Mouse (Mus musculus) activated CD4-positive, CD25-positive, alpha-beta regulatory T cell, adult 4 months (primary cell): Measurements from ENCODE around the gene Tm4sf19. TPM values are rescaled to one million over a fixed set of nuclear protein-coding genes. Genes with fewer than 3 reads are reported as not detected.
A peak's percentile ranks its signal among the peaks of the same experiment; 100 is the strongest.
"Not testable (repeated sequence)": the region's sequence is repeated elsewhere in the genome, so short reads cannot be mapped to it uniquely, and the experiment has no call there.

Source experiments
- ATAC-seq: one replicate; pipeline ENCODE4 v1.8.0; 2017
- polyA plus RNA-seq, 2 experiments: library from polyadenylated mRNA; unstranded; fragments of 100-300 nt; shearing (Covaris generic); gene quantifications; one replicate each; pipeline ENCODE4 v1.2.1; 2017

Tm4sf19 gene
- polyA plus RNA-seq, 2 experiments from 2014 or later, result not detected

DNA sequence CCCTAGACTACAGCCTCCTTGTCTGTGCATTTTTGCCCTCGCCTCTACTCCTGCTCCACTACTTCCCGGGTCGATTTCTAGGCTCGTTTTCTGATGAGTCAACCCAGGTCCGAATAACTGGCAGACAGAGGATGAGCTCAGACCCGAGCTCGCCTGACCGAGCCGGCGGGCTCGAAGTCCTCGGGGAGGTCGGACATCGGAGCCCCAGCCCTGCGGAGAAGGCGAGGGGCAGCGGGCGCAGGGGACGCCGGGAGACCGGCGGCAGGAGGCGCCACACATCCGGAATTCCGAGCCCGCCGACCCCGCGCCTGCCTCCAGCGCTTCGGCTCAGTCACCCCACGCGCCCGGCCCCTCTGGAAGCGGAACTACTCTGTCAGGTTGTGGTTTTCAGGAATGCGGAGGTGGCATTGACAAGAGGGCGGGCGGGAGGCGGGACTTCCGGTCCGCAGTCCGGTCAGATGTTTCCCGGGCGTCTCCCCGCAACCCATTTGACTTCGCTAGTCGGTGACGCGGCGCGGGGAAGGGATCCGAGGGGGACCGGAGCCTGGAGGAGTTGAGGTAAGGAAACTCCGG, 30.3 kb downstream of the Tm4sf19 start, which contains the start of gene Pcyt1a:
TSS of gene Pcyt1a (plus strand) at position 448 of the 573 bp plus-strand sequence.
- peak; percentile 67 for ATAC-seq

- peak; percentile 30 for ATAC-seq
Observed at GRCm38 (mm10) chr16:32431047-32431591, 30.8 kb downstream of the Tm4sf19 start.

DNA sequence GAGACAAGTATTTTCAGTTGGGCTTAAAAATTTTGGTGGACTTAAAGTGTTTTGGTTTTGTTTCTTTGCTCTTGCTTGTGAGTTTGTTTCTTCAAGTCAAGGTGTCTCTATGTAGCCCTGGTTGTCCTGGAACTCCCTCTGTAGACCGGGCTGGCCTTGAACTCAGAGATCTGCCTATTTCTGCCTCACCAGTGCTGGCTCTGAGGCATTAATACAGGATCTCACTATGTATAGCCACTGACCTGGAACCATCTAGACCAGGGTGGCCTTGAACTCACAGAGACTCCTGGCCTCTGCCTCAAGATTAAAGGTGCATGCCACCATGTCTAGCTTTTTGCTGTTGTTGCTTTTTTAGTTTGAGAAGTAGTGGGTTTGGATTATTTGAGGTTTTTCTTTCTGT, 31.6 kb downstream of the Tm4sf19 start:
- no peak for ATAC-seq

- ATAC-seq, result no peak
Observed at GRCm38 (mm10) chr16:32433138-32433537, 32.8 kb downstream of the Tm4sf19 start.

- ATAC-seq, result peak; percentile 6
Observed at GRCm38 (mm10) chr16:32434066-32434465, 33.8 kb downstream of the Tm4sf19 start.

DNA sequence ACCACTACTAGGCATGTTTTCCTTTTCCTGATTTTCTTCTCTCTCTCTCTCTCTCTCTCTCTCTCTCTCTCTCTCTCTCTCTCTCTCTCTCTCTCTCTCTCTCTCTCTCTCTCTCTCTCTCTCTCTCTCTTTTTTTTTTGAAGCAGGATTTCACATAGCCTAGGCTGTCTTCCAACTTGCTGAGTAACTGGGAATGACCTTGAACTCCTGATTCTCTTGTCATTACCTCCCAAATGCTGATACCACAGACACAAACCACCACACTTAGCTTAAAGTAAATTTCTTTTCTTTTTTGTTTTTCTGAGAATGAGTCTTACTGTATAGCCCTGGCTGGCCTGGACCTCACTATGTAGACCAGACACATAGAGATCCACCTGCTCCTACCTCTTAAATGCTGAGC, 34.4 kb downstream of the Tm4sf19 start:
- no peak for ATAC-seq

DNA sequence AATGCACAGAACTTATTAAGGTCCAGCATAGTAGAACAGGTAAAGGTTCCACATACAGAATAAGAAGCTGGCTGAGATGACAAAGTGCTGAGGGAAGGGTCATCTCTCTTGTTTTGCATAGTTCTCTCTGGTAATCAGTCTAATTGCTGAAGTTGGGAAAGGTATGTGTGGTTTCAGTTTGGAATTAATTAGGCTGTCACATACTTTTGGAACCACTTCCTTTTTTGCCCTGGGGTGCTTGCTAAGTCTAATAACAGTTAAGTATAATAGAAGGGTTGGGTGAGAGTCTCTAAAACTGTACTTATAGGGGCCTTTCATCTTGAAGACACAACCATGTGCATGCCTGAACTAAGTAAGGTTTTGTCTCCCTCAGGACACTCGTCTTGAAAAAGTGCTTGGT, 36.4 kb downstream of the Tm4sf19 start:
- no peak for ATAC-seq

GRCm38 (mm10) chr16:32437266-32437665, 37.0 kb downstream of the Tm4sf19 start:
- no peak for ATAC-seq

DNA sequence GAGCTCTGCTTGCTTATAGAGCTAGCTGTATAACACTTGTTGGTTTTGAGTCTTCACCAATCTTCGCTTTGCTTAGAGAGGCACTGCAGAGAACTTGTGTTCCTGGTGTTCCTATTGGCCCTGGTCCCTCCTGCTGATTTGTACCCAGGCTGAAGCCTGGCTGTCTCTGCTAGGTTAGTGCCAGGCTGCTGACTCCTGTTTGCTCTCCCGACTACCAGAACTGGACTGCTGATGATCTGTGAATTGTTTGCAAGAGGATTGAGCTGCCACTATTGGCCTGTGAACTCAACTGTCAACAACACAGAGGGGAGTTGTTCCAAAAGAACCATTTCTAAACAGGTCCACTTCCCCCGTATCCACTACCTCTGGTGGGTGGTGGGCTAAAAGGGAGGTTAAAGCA, 41.1 kb downstream of the Tm4sf19 start:
- ATAC-seq, result no peak

DNA sequence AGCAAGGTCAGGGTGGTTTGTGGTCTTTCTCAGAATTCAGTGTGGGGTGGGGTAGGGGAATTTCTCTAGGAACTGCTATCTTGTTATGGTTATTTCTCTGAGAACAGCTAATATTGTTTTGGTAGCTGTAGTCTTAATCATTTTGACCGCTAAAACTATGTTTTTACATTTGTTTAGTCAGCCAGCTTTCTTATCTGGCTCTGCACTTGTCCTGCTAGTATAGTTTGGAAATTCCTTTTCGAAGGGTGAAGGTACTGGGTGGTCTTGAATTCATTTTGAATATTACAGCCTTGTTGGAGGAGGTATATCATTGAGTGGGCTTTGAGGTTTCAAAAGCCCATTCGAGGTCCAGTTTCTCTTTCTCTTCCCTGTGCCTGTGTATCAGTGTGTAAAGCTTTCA, 44.3 kb downstream of the Tm4sf19 start:
- ATAC-seq, result not testable (repeated sequence)

DNA sequence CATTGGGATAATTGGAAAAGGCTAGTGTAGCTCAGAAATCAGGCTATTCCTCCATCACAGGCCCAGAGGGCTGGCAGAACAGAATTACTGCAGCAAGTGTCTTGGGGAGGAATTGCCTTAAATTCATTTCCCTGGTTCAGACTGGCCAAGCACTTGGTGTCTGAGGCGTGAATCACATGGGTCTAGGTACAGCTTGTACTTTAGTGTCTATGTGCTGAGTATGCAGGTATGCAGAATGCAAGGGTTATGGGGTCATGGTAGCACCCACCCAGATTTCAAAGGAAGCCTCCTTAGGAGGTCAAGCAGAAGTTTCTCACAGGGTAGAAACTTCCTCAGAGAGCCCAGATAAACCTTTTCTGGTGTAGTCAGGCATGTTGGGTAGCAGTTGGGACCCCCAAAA, 45.3 kb downstream of the Tm4sf19 start:
- no peak for ATAC-seq

- ATAC-seq, result no peak
Observed at GRCm38 (mm10) chr16:32446563-32447138, 46.3 kb downstream of the Tm4sf19 start.

GRCm38 (mm10) chr16:32449665-32450064, 49.4 kb downstream of the Tm4sf19 start:
- no peak for ATAC-seq

DNA sequence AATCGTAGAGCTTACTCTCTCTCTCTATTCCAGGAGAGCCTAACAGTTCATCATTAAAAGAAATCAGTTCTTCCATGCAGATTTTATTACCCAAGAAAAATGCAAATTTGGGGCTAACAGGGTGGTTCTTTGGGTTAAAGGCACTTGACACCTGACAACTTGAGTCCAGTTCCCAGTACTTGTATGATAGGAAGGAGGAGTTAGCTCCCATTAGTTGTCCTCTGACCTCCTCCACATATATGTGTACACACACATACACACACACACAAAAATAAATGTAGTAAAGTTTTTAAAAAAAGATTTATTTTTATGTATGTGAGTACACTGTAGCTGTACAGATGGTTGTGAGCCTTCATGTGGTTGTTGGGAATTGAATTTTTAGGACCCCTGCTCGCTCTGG, 49.8 kb downstream of the Tm4sf19 start:
- ATAC-seq, result no peak

DNA sequence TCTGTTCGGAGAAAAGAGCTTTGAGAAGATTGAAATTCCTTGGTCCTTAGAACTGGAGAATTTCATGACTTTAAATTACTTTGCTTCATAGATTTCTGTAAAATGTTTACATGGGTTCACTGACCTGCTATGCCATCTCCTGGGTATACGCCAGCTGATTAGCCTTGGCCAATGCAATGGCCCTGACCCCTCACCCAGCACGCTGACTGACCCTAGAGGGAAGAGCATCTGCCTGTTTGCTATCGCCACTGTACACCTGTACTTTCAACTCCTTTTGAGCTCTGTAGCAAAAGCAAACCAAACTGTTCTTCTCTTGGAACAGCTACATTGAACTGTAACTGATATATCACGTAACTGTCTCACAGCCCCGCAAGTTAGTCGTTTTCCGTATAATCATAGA, 52.8 kb downstream of the Tm4sf19 start:
- ATAC-seq, result no peak

DNA sequence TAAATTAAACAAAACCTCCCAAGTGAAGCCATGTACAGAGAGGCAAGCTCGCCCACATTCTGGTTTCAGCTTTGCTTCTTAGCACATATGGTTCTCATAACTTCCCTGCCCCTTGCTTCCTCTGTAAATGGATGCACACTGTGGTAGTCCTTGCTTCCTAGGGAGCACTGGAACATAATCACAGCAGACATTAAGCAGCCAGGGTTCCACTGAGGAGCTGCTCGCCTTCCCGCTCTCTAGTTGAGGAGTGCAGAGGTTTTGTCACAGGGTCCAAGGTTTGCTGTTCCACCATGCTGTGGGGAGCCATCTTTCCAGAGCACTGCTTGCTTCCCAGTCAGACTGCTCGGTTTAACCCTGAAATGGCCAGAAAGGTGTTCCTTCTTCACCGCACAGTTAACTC, 54.3 kb downstream of the Tm4sf19 start:
- ATAC-seq, result no peak

DNA sequence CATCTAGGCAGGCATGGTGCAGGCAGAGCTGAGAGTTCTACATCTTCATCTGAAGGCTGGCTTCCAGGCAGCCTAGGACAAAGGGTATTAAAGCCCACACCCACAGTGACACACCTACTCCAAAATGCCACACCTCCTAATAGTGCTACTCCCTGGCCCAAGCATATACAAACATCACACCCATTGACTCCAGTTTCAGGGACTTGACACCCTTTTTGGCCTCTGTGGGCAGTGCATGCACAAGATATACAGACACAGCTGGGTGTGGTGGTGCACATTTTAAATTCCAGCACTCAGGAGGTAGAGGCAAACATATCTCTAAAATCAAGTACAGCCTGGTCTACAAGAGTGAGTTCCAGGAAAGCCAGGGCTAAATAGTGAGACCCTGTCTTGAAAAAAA, 55.8 kb downstream of the Tm4sf19 start:
- no peak for ATAC-seq

DNA sequence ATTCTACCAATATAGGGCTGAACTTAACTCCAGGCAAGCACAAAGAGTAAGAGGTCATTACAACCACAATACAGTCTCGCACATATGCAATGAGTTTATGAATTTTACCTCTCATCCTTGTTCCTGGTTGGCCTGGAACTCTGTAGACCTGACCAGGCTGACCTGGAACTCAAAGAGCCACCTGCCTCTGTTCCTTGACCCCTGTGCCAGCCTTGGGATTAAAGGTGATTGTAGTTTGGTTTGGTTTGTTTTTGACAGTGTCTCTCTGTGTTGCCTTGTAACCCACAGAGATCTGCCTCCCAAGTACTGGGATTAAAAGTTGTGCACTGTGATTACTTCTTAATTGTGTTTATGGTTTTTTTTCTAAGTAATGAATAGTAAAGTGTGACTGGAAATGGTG, 56.5 kb downstream of the Tm4sf19 start:
- ATAC-seq, result no peak

Other genes starting within 250 kb of the Tm4sf19 start
- 10 to 100 TPM; 65.3 to 71.7 TPM for gene Nrros, start 234.9 kb upstream of the Tm4sf19 start, polyA plus RNA-seq
- not detected for gene Bex6, start 220.7 kb upstream of the Tm4sf19 start, polyA plus RNA-seq
- gene Fbxo45, start 153.3 kb upstream of the Tm4sf19 start, polyA plus RNA-seq, result 1 to 10 TPM; 3.5 to 4.2 TPM
- 10 to 100 TPM; 12.5 to 16.2 TPM for gene Wdr53, start 153.3 kb upstream of the Tm4sf19 start, polyA plus RNA-seq
- gene Smco1, start 129.0 kb upstream of the Tm4sf19 start, polyA plus RNA-seq, result not detected
- gene Rnf168, start 123.0 kb upstream of the Tm4sf19 start, polyA plus RNA-seq, result 10 to 100 TPM; 10.1 to 12.7 TPM
- gene Ubxn7, start 68.2 kb upstream of the Tm4sf19 start, polyA plus RNA-seq, result 10 to 100 TPM; 14.2 to 16.1 TPM
- 1 to 10 TPM; 2.5 to 4.4 TPM for gene Tctex1d2, start 19.2 kb downstream of the Tm4sf19 start, polyA plus RNA-seq
- gene Pcyt1a, start 30.4 kb downstream of the Tm4sf19 start, polyA plus RNA-seq, result 1 to 10 TPM; 6.0 to 6.9 TPM
- gene Slc51a, start 87.4 kb downstream of the Tm4sf19 start, polyA plus RNA-seq, result not detected
- not detected for gene Zdhhc19, start 95.8 kb downstream of the Tm4sf19 start, polyA plus RNA-seq
- gene Tfrc, start 208.4 kb downstream of the Tm4sf19 start, polyA plus RNA-seq, result 10 to 100 TPM; 19.2 to 22.1 TPM
- 10 to 100 TPM in 1 of 2 experiments, 1 to 10 TPM in 1; 5.6 to 10.3 TPM for gene Tnk2, start 243.4 kb downstream of the Tm4sf19 start, polyA plus RNA-seq